Mouse (Mus musculus) spleen, adult 18-20 months (tissue): Measurements from ENCODE around the gene 1700025G04Rik.

ENCODE experiments used
- DNase-seq, 2 experiments: peaks; one replicate each; pipeline ENCODE4 v3.0.0; 2022; ENCODE audit warnings: mixed read lengths in 2 of 2

1700025G04Rik gene

DNA sequence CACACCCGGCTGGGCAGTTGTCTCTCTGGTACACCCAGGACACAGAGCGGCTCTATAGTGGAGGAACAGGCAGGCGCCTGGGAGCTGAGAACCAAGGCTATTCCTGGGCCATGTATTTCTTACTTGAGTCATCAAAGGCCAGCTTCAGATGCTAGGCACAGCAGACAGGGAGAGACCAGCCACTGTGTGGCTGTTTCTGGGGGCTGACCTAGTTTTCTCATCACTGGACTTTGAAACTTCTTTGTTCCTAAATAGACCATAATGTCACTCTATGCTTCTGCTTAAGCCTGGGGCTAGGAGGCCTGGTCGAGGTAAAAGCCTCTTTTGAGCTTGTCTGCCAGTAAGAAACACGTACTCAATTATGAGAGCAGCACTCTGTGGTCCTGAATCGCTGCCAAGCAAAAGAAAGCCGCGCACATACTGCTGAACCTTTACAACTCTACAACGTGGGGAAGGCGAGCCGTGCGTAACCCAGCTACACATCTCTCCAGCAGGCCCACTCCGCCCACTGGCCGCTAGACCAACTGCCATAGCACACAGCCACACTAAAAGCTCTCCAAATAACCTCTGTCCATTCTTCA lies 199.8 kb downstream of the 1700025G04Rik start:
- no peak for DNase-seq

DNA sequence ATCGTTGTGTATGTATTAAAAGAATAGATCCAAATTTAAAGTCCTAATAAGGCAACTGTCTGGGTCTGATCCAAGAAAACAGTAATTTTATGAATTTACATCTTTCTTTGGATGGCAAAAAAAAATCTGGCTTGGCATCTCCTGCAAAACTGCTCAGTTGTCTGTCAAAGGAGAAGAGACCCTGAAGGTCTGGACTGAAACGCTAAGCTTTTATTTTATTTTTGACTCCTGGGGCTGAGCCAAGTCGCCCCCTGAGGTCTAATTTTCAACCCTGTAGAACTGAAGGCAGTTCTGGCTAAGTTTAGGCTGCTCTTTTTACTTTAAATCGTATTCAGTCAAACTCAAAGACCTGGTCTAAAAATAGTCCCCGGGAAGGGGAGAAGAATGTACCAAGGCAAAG lies 202.3 kb downstream of the 1700025G04Rik start:
- DNase-seq: no peak

- no peak for DNase-seq
These were observed 202.8 kb downstream of the 1700025G04Rik start for GRCm38 (mm10) chr1:151887126-151887525.

- DNase-seq: no peak
These were observed 203.8 kb downstream of the 1700025G04Rik start for GRCm38 (mm10) chr1:151886171-151886570.

DNA sequence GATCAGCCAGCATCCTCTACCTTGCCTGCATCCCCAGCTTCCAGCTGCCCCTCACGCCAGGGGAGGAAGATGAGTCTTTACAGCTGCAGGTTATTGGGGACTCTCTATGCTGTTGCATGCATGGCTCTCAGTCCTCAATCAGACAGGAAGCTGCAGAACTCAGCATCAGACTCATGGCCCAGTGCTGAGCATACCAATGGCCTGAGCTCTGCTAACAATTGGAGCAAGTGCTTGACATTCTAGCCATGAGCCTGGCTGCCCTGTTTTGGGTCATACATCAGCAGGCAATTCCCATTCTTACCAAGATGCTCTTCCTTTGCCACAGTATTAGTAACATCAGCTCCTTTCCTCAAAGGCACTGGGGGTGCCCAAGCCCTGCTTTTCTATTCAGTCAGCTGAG lies 208.7 kb downstream of the 1700025G04Rik start:
- no peak for DNase-seq

DNA sequence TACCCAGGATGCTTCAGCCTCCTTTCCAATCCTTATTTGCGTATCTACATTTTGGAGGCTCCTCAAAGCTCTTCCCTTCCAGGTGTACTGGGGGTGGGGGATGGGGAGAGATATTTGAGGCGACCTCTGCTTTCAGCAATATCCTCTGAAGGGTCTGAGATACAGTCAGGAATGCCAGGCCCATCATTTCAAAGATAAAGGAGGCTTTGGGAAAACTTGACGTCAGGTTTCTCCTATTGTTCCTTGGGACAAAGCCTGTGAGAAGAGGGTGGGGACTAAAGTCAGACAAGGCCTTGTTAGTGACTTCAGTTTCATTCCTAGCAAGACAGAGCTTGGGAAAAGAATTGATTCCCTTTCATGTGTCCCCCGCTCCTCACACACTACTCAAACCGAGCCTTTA lies 209.2 kb downstream of the 1700025G04Rik start:
- no peak for DNase-seq

DNA sequence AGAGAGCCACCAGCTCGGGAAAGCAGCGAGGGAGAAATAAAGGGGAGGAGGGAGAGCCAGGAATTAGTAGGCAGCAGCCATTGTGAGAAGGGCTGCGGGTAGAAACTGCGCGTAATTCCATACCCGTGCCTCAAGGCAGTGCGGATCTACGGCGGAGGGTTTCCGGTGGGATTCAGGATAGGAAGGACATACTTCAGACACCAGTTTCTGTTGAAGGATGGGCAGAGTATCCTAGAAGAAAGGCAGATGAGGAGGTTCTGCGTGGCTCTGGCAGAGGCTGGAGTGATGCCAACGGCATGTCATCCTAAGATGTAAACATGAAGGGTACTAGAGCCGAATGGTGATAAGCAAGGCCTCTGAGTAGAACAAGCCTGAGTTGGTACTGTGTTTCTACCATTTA lies 210.0 kb downstream of the 1700025G04Rik start:
- DNase-seq: no peak

DNA sequence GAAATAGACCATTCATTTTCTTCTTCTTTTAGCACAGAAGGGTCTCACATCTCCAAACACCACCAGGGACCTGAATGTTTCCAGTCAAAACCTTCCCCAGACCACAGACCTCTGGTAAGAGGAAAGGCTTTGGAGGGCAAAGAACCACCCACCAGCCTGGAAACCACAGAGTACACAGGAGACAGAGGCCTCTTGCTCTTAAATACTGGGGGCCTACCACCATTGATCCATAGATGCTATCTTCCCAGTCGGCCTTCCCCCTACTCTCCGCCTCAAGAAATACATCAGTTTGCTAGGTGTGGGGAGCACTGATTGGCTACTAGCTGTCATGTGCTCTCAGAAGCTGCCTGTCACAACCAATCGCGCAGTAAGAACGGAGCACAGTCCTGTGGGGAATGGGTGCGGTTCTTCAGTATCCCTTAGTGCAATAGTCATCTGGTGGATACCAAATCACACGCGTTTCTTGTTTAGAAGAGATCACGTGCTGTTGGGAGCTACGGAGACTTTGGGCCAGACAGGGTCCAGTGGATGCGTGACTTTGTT lies 210.5 kb downstream of the 1700025G04Rik start:
- no peak for DNase-seq

- DNase-seq: no peak
These were observed 211.5 kb downstream of the 1700025G04Rik start for GRCm38 (mm10) chr1:151878411-151878810.

DNA sequence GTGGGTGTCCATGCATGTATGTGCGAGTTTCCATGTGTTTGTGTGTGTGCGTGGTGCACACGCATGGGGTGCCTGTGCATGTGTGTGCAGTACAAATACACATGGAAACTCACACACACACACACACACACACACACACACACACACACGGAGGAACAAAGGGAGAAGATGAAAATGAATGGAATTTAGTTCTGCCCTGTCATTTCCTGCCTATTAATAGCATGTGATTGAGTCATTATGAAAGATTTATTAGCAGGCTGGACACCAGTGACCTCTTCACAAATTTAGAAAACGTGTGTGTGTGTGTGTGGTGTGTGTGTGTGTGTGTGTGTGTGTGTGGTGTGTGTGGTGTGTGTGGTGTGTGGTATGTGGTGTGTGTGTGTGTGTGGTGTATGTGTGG lies 217.0 kb downstream of the 1700025G04Rik start:
- DNase-seq: no peak

GRCm38 (mm10) chr1:151864326-151864725 lies 225.6 kb downstream of the 1700025G04Rik start:
- no peak for DNase-seq

- DNase-seq: no peak
These were observed 226.2 kb downstream of the 1700025G04Rik start for GRCm38 (mm10) chr1:151863797-151864147.

- no peak for DNase-seq
These were observed 226.7 kb downstream of the 1700025G04Rik start for GRCm38 (mm10) chr1:151863135-151863796.

GRCm38 (mm10) chr1:151862109-151862508 lies 227.8 kb downstream of the 1700025G04Rik start:
- no peak for DNase-seq

- DNase-seq: no peak
These were observed 228.5 kb downstream of the 1700025G04Rik start for GRCm38 (mm10) chr1:151861334-151861995.

DNA sequence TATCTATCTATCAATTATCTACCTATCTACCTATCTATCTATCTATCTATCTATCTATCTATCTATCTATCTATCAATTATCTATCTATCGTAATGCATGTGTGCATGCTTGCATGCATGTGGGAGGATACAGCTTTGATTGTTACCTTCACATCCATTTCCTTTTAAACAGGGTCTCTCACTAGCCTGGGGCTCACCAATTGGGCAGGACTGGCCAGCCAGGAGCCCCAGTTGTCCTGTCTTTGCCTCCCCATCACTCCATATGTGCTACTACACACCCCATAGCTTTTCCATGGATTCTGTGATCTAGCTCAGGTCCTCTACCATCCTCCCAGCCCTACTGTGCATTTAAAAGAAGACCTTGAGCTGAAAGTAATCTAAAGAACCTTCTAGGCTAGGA lies 231.5 kb downstream of the 1700025G04Rik start:
- DNase-seq: no peak

DNA sequence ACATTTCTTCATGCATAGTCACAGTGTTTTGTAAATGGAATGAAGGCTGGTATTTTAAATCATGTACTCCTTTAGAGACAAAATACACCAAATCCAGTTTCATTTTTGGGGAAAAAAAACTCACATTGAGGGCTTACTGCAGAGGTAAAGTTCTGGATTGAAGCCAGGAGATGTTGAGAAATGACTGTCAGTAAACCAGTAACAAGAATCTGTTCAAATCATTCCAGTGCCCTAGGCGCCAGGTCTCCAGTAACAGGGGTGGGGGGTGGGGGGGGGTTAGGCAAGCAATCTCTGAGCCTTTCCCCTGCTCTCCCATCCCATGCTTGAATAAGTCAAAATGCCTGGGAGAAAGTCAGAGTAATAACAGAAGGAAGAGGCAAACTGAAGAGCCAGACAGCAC lies 234.4 kb downstream of the 1700025G04Rik start:
- DNase-seq: no peak

DNA sequence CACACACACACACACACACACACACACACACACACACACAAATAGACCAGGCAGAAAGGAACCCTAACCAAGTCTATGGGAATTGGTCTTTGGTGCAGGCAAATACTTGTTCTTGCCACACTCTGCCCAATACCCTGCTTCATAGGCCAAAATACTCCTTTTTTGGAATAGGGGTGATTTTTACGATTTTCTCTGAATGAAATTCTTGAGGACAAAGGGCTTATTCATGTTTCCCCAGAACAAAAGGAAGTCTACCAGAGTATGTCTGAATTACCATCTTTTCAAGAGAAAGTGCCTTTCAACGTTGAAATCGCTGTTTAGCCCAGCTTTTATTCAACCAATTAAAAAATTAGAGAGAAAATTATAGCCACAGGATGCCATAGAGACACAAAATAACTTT lies 237.9 kb downstream of the 1700025G04Rik start:
- no peak for DNase-seq

GRCm38 (mm10) chr1:151851051-151851848 lies 238.7 kb downstream of the 1700025G04Rik start:
- no peak for DNase-seq

DNA sequence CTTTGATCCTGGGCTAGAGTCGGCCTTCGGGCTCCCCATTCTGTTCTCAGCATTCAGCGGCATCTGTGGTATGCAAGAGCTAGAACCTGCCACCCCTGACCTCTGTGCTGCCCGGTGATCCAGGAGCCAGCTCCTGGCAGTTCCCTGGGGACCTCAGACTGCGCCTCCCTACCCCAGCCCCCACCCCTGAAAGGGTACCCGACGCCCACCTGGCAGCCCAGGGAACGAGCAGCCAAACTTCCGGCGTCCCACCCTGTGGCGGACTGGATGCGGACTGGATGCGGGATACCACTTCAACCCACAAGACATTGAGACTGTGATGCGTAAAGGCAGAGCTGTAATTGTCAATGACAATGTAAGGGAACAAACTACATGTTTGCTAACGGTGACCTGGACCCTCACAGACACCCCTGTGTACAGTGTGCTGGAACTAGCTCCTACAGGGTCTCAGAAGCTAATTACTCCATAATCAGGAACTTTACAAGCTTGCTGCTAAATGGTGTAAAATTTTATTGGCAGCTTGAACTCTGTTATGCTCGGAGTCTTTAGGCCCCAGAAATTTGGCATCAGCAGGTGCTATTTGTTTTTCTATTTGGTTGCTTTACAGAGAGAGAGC lies 239.8 kb downstream of the 1700025G04Rik start:
- DNase-seq: no peak

GRCm38 (mm10) chr1:151848286-151848685 lies 241.6 kb downstream of the 1700025G04Rik start:
- DNase-seq: no peak

- DNase-seq: no peak
These were observed 243.8 kb downstream of the 1700025G04Rik start for GRCm38 (mm10) chr1:151845926-151846782.
